Mouse (Mus musculus) CH12F3 (cell line): ENCODE measurements around the gene Ift46.

Experiments
- in situ Hi-C: fragments of 300-500 bp; cut with MboI; formaldehyde crosslinking; loops from 2 replicates; pipeline ENCODE4 v1.14.3; 2020; ENCODE audit warnings: low sequenced_read_pairs

The Ift46 gene

DNA sequence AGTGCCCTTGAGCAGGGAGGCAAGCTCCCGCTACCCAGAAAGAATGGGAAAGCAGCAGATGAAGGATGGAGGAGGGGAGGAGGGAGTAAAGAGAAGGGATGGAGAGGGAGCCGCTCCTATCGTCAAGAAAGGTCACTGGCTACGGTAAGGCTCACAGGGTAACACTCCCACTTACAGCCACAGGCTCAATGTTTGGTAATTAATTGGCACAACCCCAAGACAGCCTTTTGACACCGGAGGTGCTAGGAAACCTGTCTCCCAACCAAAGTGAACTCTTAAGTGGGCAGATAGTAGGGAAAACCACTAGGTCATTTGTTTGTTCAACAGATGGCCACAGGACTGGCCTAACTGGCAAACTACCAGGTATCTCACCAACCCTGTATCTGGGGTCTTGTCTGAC is 39.4 kb downstream of the Ift46 start:
- in situ Hi-C loops = no loop called here

- in situ Hi-C loops = no loop called here
These were observed 40.1 kb downstream of the Ift46 start for GRCm38 (mm10) chr9:44807778-44808177.

GRCm38 (mm10) chr9:44810316-44810715 is 42.6 kb downstream of the Ift46 start:
- in situ Hi-C loops = no loop called here

DNA sequence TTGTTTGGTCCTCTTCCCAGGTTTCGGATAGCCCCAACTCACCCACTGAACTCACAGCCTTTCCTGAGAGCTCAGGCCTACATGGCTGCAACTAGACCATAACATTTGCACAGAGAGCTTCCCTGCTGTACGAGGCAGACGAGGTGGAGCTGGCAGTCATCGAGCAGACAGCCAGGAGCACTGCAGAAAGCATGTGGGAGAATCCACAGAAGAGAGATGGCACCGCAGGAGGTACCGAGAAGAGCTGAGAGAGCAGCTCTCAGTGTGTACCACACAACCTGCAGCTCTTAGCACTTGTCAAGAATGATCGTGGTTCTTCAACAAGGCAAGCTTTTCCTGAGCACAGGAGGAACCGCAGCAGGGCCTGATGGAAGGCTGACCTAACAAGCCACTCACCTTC is 46.5 kb downstream of the Ift46 start:
- in situ Hi-C loops = no loop called here

GRCm38 (mm10) chr9:44817522-44817921 is 49.8 kb downstream of the Ift46 start:
- in situ Hi-C loops = no loop called here

DNA sequence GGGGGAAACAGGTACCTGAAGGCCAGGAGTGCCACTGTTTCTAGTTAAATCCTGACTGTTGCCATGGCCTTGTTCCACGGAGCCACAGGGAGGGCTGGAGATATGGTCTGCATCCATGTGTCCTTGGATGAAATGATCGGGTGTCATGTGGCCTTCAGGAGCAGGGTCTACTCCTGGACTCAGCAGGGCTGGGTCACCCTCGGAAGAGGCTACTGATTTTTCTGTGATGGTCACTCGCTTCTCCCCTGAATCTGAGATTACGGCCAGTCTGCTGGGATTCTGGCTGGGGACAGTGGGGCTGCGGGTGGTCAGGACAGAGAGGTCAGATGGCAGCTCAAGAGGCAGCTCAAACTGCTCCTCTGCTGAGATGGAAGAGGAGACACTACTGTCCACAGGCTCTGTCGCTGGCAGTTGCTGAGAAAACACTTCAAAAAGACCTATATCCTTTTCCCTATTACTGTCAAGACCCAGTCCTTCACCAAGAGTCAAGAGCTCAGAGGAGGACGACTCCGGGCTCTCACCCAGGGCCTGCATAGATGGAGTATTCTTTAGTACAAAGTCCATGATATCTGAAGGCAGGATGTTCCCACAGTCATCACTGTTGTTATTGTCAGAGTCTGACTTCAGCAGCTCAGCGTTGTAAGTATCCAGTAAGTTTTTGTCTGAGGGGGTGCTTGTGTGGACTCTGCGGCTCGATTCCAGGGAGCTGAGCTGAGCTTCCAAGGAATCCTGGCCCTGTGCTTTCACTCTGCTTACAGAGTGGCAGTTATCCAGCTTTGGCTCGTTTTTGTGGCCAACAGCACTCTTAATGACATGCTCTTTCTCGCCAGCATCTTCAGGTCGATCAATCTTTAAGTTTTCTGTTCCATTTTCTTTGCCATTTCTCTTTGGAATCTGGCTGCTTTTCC is 52.5 kb downstream of the Ift46 start:
- in situ Hi-C loops = no loop called here

- in situ Hi-C loops = no loop called here
These were observed 59.0 kb downstream of the Ift46 start for GRCm38 (mm10) chr9:44826660-44827059.

GRCm38 (mm10) chr9:44828944-44829343 is 61.2 kb downstream of the Ift46 start:
- in situ Hi-C loops = no loop called here

GRCm38 (mm10) chr9:44830506-44830905 is 62.8 kb downstream of the Ift46 start:
- in situ Hi-C loops = no loop called here

GRCm38 (mm10) chr9:44832356-44832755 is 64.6 kb downstream of the Ift46 start:
- in situ Hi-C loops = no loop called here

- in situ Hi-C loops = no loop called here
These were observed 68.7 kb downstream of the Ift46 start for GRCm38 (mm10) chr9:44836439-44836838.

- in situ Hi-C loops = no loop called here
These were observed 73.5 kb downstream of the Ift46 start for GRCm38 (mm10) chr9:44841241-44841640.
